Mouse (Mus musculus) kidney, embryonic 16.5 days (tissue): Measurements from ENCODE around the gene Dppa2. TPM values are rescaled to one million over a fixed set of nuclear protein-coding genes. Genes with fewer than 3 reads are reported as not detected.

Source experiments
- ATAC-seq: fragments of 200-750 bp; cut with Nextera tagmentation; 2 replicates; pipeline ENCODE4 v1.8.0; 2017; ENCODE audit warnings: moderate TSS enrichment; ENCODE audit not compliant: low FRiP score, low TSS enrichment
- H3K27ac ChIP-seq: fragments of 300-500 bp; sonication (generic); 2 replicates; pipeline ENCODE4 v1.5.1; 2014; ENCODE audit warnings: low read length
- H3K27me3 ChIP-seq: fragments of 300-500 bp; sonication (generic); 2 replicates; pipeline ENCODE4 v1.6.1; 2014; ENCODE audit warnings: low read length, control low read depth, mixed read lengths; ENCODE audit not compliant: insufficient read depth
- H3K36me3 ChIP-seq: fragments of 300-500 bp; sonication (generic); 2 replicates; pipeline ENCODE4 v1.6.1; 2014; ENCODE audit warnings: low read length, control low read depth, mixed read lengths; ENCODE audit not compliant: insufficient read depth
- H3K4me1 ChIP-seq: fragments of 300-500 bp; sonication (generic); 2 replicates; pipeline ENCODE4 v1.6.1; 2014; ENCODE audit warnings: low read length, control low read depth, mixed read lengths; ENCODE audit not compliant: insufficient read depth
- H3K4me2 ChIP-seq: fragments of 300-500 bp; sonication (generic); replicated peaks from 2 replicates; pipeline ENCODE4 v1.6.1; 2014; ENCODE audit warnings: low read depth, low read length
- H3K4me3 ChIP-seq: fragments of 300-500 bp; sonication (generic); 2 replicates; pipeline ENCODE4 v1.5.1; 2014; ENCODE audit warnings: mild to moderate bottlenecking, low read length
- H3K9ac ChIP-seq: fragments of 300-500 bp; sonication (generic); replicated peaks from 2 replicates; pipeline ENCODE4 v1.6.1; 2014; ENCODE audit warnings: low read length
- H3K9me3 ChIP-seq: fragments of 300-500 bp; sonication (generic); 2 replicates; pipeline ENCODE4 v1.6.1; 2016; ENCODE audit warnings: low read length, control low read depth
- WGBS: fragments of 180-500 bp; shearing (Covaris S2); extraction: QIAGEN DNeasy Blood & Tissue Kit; methylation state at CpG from one replicate; pipeline ENCODE4 v1.1.7; 2014; 5-methylcytosine and 5-hydroxymethylcytosine counted together
- polyA plus RNA-seq: library from polyadenylated mRNA; unstranded; fragments of >200 nt; fragmentation: Nextera tagmentation; extraction: Ambion mirVana; gene quantifications from 2 replicates; pipeline ENCODE4 v1.2.1, GENCODE M21; 2015

Dppa2 gene
- polyA plus RNA-seq, 1 experiment from 2014 or later: not detected

DNA sequence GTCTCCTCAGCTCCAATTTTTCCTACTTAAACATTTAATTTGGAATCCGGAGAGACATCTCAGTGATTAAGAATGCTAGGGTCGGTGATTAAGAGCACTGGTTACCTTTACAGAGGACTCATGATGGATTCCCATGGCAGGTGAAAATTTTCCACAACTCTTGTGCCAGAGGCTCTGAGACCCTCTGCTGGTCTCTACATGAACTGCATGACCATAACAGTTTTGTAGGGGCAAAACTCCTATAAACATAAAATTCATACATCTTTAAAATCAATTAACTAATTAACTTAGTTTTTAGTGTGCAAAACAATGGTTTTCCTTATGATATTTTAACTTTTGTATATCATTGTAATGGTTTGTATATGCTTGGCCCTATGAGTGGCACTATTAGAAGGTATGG, 24.7 kb downstream of the Dppa2 start:
- 93% methylated on average over 2 of the region's 2 CpGs for WGBS
- ATAC-seq: no peak
- 0 out of 2 replicates have a peak, but pooled peaks cover 5% of the 10 kb centered on the region for H3K4me1 ChIP-seq
- no peaks in the 10 kb centered on the region for H3K36me3 ChIP-seq
- no peak overlapping the region for H3K4me3 ChIP-seq
- H3K27ac ChIP-seq: no peak overlapping the region
- no peaks in the 10 kb centered on the region for H3K9me3 ChIP-seq
- no peak overlapping the region for H3K9ac ChIP-seq
- H3K27me3 ChIP-seq: no peaks in the 10 kb centered on the region
- H3K4me2 ChIP-seq: no peak overlapping the region

DNA sequence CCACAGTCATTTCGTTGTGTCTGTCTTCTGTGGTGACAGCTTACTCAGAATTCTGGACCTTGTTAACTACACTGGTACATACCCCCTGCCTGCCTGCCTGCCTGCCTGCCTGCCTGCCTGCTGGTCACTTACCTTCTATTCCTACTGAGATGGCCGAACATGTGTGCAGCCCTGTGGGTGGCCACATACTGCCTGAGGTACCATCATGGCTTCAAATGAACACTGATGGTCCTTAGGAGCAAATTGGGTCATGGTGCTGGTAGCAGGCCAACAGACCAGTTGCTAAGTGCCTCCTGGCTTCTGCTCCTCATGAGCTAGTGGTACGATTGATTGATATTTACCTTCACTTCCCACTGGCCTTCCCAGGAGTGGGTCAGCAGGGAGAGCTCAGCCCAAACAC, 28.1 kb downstream of the Dppa2 start:
- no peak overlapping the region for H3K9ac ChIP-seq
- no peak overlapping the region for H3K4me2 ChIP-seq
- no peaks in the 10 kb centered on the region for H3K27me3 ChIP-seq
- ATAC-seq: no peak
- no peak overlapping the region for H3K4me3 ChIP-seq
- no peaks in the 10 kb centered on the region for H3K36me3 ChIP-seq
- H3K9me3 ChIP-seq: no peaks in the 10 kb centered on the region
- H3K27ac ChIP-seq: no peak overlapping the region
- 79% methylated on average over 3 of the region's 3 CpGs for WGBS
- 0 out of 2 replicates have a peak, but pooled peaks cover 5% of the 10 kb centered on the region for H3K4me1 ChIP-seq

DNA sequence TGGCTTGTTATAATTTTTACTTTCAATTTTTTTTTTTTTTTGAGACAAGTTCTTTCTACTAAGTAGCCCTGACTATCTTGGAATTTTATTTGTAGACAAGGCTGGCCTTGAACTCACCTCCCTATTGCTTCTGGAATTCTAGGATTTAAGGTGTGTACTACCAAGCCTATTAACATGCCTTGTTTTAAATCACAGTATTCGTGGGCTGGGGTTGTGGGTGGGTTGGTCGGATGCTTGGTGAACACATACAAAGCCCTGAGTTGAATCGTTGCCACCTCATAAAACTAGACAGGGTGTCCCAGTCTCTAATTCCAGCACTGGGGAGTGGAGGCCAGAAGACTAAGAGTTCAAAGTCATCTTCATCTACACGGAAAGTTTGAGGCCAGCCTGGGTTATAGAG, 31.6 kb downstream of the Dppa2 start:
- 76% methylated on average over 4 of the region's 4 CpGs for WGBS

DNA sequence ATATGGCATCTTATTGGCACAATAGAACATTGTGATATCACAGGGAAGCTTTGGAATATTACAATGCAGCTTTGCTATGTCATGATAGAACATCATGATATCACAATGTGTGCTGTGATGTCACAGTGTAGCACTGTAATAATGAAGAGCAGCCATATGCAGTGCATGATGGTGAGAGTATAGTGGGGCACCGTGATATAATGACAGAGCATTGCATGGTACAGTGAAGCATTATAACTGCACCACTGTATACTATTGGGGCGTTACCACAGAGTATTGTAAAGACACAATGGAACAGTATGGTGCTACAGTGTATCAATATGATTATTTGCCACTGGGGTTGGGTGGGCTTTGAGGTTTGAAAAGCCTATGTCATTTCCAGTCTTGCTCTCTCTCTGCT, 40.5 kb downstream of the Dppa2 start:
- Histone ChIP-seq H3K4me3 (no peak overlapping the region), H3K27me3 (no peaks in the 10 kb centered on the region), H3K4me2 (no peak overlapping the region), H3K9me3 (0 out of 2 replicates have a peak, but pooled peaks cover 5% of the 10 kb centered on the region), H3K4me1 (no peaks in the 10 kb centered on the region), H3K36me3 (no peaks in the 10 kb centered on the region), H3K27ac (no peak overlapping the region), H3K9ac (no peak overlapping the region)
- WGBS: 90% methylated on average over 2 of the region's 2 CpGs
- no peak for ATAC-seq

More for the DNA sequence above, 31.6 kb downstream of the Dppa2 start:
- H3K9ac ChIP-seq: no peak overlapping the region
- H3K36me3 ChIP-seq: no peaks in the 10 kb centered on the region
- no peaks in the 10 kb centered on the region for H3K9me3 ChIP-seq
- no peak overlapping the region for H3K27ac ChIP-seq
- no peaks in the 10 kb centered on the region for H3K27me3 ChIP-seq
- no peak overlapping the region for H3K4me2 ChIP-seq
- H3K4me1 ChIP-seq: no peaks in the 10 kb centered on the region
- H3K4me3 ChIP-seq: no peak overlapping the region
- ATAC-seq: no peak

DNA sequence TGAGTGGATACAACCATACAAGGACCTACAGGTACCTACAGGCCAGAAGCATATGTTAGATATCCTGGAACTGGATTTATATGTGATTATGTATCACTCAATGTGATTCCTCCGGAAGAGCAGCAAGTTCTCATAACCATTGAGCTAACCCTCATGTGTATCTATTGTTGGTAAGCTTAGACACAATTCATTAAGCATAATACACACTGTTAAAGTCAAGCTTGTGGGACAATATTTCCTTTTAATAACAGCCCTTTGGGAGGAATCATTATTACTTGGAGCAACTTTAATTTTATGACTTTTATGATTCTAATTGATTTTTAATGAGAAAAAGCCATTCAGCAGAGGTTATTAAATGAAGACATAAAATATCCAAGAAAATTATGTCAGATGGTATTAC, 43.5 kb downstream of the Dppa2 start:
- H3K36me3 ChIP-seq: no peaks in the 10 kb centered on the region
- no peaks in the 10 kb centered on the region for H3K4me1 ChIP-seq
- H3K27ac ChIP-seq: no peak overlapping the region
- no peaks in the 10 kb centered on the region for H3K27me3 ChIP-seq
- ATAC-seq: no peak
- no peak overlapping the region for H3K4me3 ChIP-seq
- H3K4me2 ChIP-seq: no peak overlapping the region
- no peak overlapping the region for H3K9ac ChIP-seq
- WGBS: 92% methylated on average over 1 of the region's 1 CpGs
- 0 out of 2 replicates have a peak, but pooled peaks cover 5% of the 10 kb centered on the region for H3K9me3 ChIP-seq

DNA sequence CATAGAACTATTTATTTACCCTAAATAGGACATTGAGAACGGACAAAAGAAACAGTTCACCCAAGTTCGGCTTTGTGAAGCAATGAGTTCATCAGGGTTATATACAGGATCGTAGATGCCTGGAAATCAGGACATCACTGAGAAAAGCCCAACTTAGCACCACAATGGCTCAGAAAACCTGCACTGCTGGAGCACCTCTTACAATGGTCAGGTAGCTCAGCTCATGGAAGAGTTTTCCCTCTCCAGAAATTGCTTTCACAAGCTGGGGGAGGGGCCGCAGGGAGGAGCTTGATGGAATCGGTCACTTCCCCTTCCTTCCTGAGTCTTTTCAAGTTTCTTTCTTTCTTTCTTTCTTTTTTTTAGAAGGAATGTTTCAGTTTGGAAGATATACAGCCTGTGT, 52.0 kb downstream of the Dppa2 start:
- Histone ChIP-seq H3K9ac (no peak overlapping the region), H3K4me3 (no peak overlapping the region), H3K36me3 (no peaks in the 10 kb centered on the region), H3K4me2 (no peak overlapping the region), H3K27me3 (no peaks in the 10 kb centered on the region), H3K4me1 (no peaks in the 10 kb centered on the region), H3K9me3 (no peaks in the 10 kb centered on the region; the same call in 1 of the 2 replicates), H3K27ac (no peak overlapping the region)
- ATAC-seq: no peak
- 79% methylated on average over 5 of the region's 5 CpGs for WGBS

DNA sequence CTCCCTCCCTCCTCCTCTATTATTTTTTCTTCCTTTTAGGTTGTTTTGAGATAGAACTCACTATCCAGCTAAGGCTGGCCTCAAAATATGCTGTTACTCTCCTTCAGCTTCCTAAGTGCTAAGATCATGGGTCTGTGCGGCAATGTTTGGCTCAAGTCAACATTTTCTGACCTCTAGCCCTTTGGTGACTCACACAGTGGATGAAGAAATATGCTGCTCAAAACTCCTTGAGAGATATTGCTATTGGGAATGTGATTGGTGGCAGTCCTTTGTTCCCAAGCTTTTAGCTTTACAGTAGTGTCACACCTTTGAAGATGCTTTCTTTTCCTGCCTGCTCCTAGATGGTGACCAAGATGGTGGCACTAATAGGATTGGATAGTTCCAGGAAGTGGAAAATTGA, 52.7 kb downstream of the Dppa2 start:
- no peak overlapping the region for H3K4me2 ChIP-seq
- H3K9me3 ChIP-seq: no peaks in the 10 kb centered on the region; the same call in 1 of the 2 replicates
- no peaks in the 10 kb centered on the region for H3K4me1 ChIP-seq
- no peak overlapping the region for H3K9ac ChIP-seq
- no peak overlapping the region for H3K27ac ChIP-seq
- 84% methylated on average over 1 of the region's 1 CpGs for WGBS
- no peaks in the 10 kb centered on the region for H3K27me3 ChIP-seq
- H3K36me3 ChIP-seq: no peaks in the 10 kb centered on the region
- no peak overlapping the region for H3K4me3 ChIP-seq
- ATAC-seq: no peak

DNA sequence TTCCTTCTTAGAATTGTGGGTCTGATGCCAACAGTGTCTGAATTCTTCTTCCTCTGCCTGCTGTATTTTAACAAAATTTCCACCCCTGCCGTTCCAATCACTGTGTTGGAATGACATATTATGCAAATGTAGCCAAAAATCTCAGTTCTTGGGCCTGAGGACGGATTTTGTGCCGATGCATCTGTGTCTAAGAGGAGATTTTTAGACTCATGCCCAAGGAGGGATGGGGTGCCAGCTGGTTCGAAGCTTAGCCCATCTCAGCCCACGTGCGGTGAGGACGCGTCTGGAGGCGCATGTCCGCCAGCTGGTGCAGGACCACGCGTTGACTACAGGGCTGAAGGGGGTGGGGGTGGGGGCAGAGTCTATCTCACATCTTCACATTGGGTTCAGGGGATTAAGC, 57.2 kb downstream of the Dppa2 start:
- ATAC-seq: no peak
- Histone ChIP-seq H3K9ac (no peak overlapping the region), H3K9me3 (no peaks in the 10 kb centered on the region; the same call in 1 of the 2 replicates), H3K27ac (no peak overlapping the region), H3K4me2 (no peak overlapping the region), H3K4me1 (no peaks in the 10 kb centered on the region), H3K27me3 (no peaks in the 10 kb centered on the region), H3K36me3 (no peaks in the 10 kb centered on the region), H3K4me3 (no peak overlapping the region)
- WGBS: 94% methylated on average over 12 of the region's 12 CpGs

DNA sequence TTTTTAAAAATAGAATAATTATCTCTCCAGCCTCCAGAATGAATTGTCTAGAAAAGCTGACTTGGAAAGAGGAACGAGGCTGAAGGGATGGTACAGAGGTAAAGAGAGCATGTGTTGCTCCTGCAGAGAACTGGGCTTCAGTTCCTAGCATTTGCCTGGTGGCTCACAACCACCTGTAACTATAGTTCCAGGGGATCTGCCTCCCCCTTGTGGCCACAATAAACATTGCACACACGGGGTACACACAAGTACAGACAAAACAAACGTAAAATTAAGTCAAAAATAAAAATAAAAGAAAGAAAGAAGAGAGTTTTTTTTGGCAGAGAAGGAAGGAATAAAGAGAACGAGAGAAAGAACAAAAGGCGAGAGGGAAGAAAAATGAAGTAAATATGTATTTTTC, 63.1 kb downstream of the Dppa2 start:
- ATAC-seq: no peak
- Histone ChIP-seq H3K27me3 (no peaks in the 10 kb centered on the region), H3K4me3 (no peak overlapping the region), H3K4me2 (no peak overlapping the region), H3K9ac (no peak overlapping the region), H3K4me1 (no peaks in the 10 kb centered on the region), H3K9me3 (no peaks in the 10 kb centered on the region; the same call in 1 of the 2 replicates), H3K36me3 (no peaks in the 10 kb centered on the region), H3K27ac (no peak overlapping the region)
- 88% methylated on average over 5 of the region's 5 CpGs for WGBS

DNA sequence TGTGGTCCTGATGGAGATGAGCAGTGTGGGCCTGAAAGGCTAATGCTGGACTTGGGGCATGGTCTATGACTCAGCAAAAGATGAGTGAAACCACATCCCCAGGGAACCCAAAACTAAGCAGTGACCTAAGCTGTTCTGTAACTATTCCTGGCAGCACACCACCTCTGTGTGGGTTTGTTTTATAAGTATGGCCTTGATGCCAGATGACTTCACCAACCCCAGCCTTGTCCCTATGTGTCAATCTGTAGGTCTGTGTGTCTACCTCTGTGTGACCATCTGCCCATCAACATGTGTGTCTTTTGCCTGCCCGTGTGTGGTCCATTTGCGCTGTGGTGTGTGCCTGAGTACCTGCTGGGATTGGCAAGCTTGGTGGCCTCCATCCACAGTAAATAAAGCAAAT, 64.4 kb downstream of the Dppa2 start:
- H3K4me2 ChIP-seq: no peak overlapping the region
- no peaks in the 10 kb centered on the region for H3K27me3 ChIP-seq
- no peak overlapping the region for H3K9ac ChIP-seq
- H3K4me3 ChIP-seq: no peak overlapping the region
- H3K27ac ChIP-seq: no peak overlapping the region
- H3K4me1 ChIP-seq: no peaks in the 10 kb centered on the region
- ATAC-seq: no peak
- no peaks in the 10 kb centered on the region; the same call in 1 of the 2 replicates for H3K9me3 ChIP-seq
- WGBS: 96% methylated on average over 2 of the region's 2 CpGs
- H3K36me3 ChIP-seq: no peaks in the 10 kb centered on the region
